ENCODE assay signal across 13 mouse cellular contexts in the genomic region with DNA sequence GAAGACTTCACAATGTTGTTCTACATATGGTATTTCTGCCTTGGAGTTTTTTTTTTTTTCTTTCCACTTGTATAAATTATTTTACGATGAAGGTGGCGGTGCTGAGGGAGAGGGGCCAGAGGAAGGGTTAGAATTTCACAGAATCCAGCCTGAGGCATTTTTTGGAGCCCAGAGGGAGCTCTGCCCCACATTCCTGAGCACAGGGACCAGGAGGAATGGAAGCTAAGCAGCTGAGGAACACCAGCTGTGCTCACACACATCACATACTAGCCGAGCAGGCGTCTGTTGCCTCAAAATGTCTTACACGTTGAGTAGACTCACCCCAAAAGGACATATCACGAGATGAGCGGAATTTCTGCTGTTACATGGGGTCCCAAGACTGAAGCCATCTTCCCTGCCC.
A peak's percentile ranks its signal among the peaks of the same experiment; 100 is the strongest.
DNase-seq lines count a peak whose midpoint lies in the region; ATAC-seq lines count a peak whose summit lies in the region.
"Had no signal": no experiment of that assay in that cellular context is flagged by ENCODE, and none has a peak within 500 bp of the region (broad histone marks: within the 10 kb centered on the region; RNA-seq: fewer than 3 reads in every experiment).

No protein-coding gene starts in this region.

- H3K4me2 ChIP-seq in forebrain, embryonic 11.5 days (ENCODE audit: low read depth, low read length, severe bottlenecking), result no peak overlapping the region
- H3K4me2 ChIP-seq in lung, embryonic 16.5 days (ENCODE audit: low read depth, low read length), result no peak overlapping the region
- no peak overlapping the region for H3K4me2 ChIP-seq in intestine, embryonic 16.5 days (ENCODE audit: low read depth, low read length)
- no peak overlapping the region for H3K4me2 ChIP-seq in stomach, embryonic 14.5 days (replicated peaks; ENCODE audit: low read depth, low read length)
- H3K4me2 ChIP-seq: hindbrain, embryonic 14.5 days; liver, embryonic 13.5 days had no signal

- no peak overlapping the region for H3K9ac ChIP-seq in forebrain, embryonic 11.5 days (ENCODE audit: low read length)
- no peak overlapping the region for H3K9ac ChIP-seq in lung, embryonic 16.5 days (ENCODE audit: low read length)
- H3K9ac ChIP-seq in intestine, embryonic 16.5 days (ENCODE audit: low read depth, low read length), result no peak overlapping the region
- H3K9ac ChIP-seq in stomach, embryonic 14.5 days (replicated peaks; ENCODE audit: low read depth, low read length), result no peak overlapping the region
- H3K9ac ChIP-seq: hindbrain, embryonic 14.5 days; liver, embryonic 13.5 days had no signal

- H3K36me3 ChIP-seq in forebrain, embryonic 10.5 days (replicated peaks), result no peaks in the 10 kb centered on the region
- no peaks in the 10 kb centered on the region for H3K36me3 ChIP-seq in forebrain, embryonic 11.5 days (ENCODE audit: control insufficient read depth, insufficient read depth, low read length)
- no peaks in the 10 kb centered on the region for H3K36me3 ChIP-seq in lung, embryonic 16.5 days (ENCODE audit: control insufficient read depth, insufficient read depth, low read length)
- no peaks in the 10 kb centered on the region for H3K36me3 ChIP-seq in intestine, embryonic 16.5 days (ENCODE audit: control insufficient read depth, insufficient read depth, low read length)
- H3K36me3 ChIP-seq in stomach, embryonic 14.5 days (ENCODE audit: control insufficient read depth, insufficient read depth, low read length), result no peaks in the 10 kb centered on the region
- H3K36me3 ChIP-seq: liver, embryonic 13.5 days had no signal

- H3K9me3 ChIP-seq in forebrain, embryonic 10.5 days, result no peaks in the 10 kb centered on the region
- no peaks in the 10 kb centered on the region for H3K9me3 ChIP-seq in forebrain, embryonic 11.5 days (ENCODE audit: control insufficient read depth, low read length)
- H3K9me3 ChIP-seq in lung, embryonic 16.5 days (ENCODE audit: control insufficient read depth, low read length), result no peaks in the 10 kb centered on the region
- no peaks in the 10 kb centered on the region for H3K9me3 ChIP-seq in intestine, embryonic 16.5 days (ENCODE audit: control insufficient read depth, low read length)
- H3K9me3 ChIP-seq in stomach, embryonic 14.5 days (ENCODE audit: control insufficient read depth, low read depth, low read length), result no peaks in the 10 kb centered on the region
- H3K9me3 ChIP-seq: liver, embryonic 13.5 days had no signal

- WGBS in forebrain, embryonic 10.5 days, result 69% methylated on average over 7 of the region's 7 CpGs
- WGBS in forebrain, embryonic 11.5 days, result 71% methylated on average over 7 of the region's 7 CpGs
- WGBS in lung, embryonic 16.5 days, result 36% methylated on average over 7 of the region's 7 CpGs
- WGBS in intestine, embryonic 16.5 days, result 49% methylated on average over 7 of the region's 7 CpGs
- 26% methylated on average over 7 of the region's 7 CpGs for WGBS in stomach, embryonic 14.5 days

- no peaks in the 10 kb centered on the region for H3K27me3 ChIP-seq in forebrain, embryonic 10.5 days (ENCODE audit: poor library complexity, severe bottlenecking)
- no peaks in the 10 kb centered on the region for H3K27me3 ChIP-seq in forebrain, embryonic 11.5 days (ENCODE audit: control insufficient read depth, insufficient read depth, low read length)
- no peaks in the 10 kb centered on the region for H3K27me3 ChIP-seq in lung, embryonic 16.5 days (ENCODE audit: control insufficient read depth, insufficient read depth, low read depth, low read length)
- H3K27me3 ChIP-seq in intestine, embryonic 16.5 days (replicated peaks; ENCODE audit: control insufficient read depth, insufficient read depth, low read length), result no peaks in the 10 kb centered on the region
- no peaks in the 10 kb centered on the region for H3K27me3 ChIP-seq in stomach, embryonic 14.5 days (ENCODE audit: control insufficient read depth, insufficient read depth, low read length)
- H3K27me3 ChIP-seq: liver, embryonic 13.5 days had no signal

- no peak for DNase-seq in forebrain, embryonic 10.5 days (ENCODE audit: extremely low spot score, low spot score)
- DNase-seq in forebrain, embryonic 11.5 days (ENCODE audit: low spot score), result no peak
- no peak for DNase-seq in lung, postnatal 25 days (ENCODE audit: low spot score)
- no peak for DNase-seq in retina, postnatal 1 day
- DNase-seq in gastrocnemius, adult 18-20 months (ENCODE audit: low spot score), result no peak
- DNase-seq: cerebellum, adult 2 months; heart, adult 2 months; liver, embryonic 13.5 days; thymus, postnatal 14 days had no signal

- ATAC-seq in forebrain, embryonic 11.5 days (replicated peaks; ENCODE audit: low FRiP score), result no peak
- ATAC-seq in lung, embryonic 16.5 days (ENCODE audit: low read depth), result peak; percentile 54; the same call in 1 of the 2 replicates
- ATAC-seq in intestine, embryonic 16.5 days, result no peak
- ATAC-seq in stomach, embryonic 14.5 days (ENCODE audit: insufficient number of reproducible peaks, insufficient read depth, low FRiP score, low read depth), result peak; percentile 51; the same call in 1 of the 2 replicates

- H3K27ac ChIP-seq in forebrain, embryonic 10.5 days, result peak overlapping the region; percentile 54
- H3K27ac ChIP-seq in forebrain, embryonic 11.5 days (ENCODE audit: low read depth, low read length), result no peak overlapping the region
- H3K27ac ChIP-seq in lung, embryonic 16.5 days (ENCODE audit: low read length), result no peak overlapping the region
- H3K27ac ChIP-seq in intestine, embryonic 16.5 days (ENCODE audit: low read length), result peak overlapping the region; percentile 53
- peak overlapping the region; percentile 75 for H3K27ac ChIP-seq in stomach, embryonic 14.5 days (ENCODE audit: low read length)
- H3K27ac ChIP-seq: heart, adult 2 months; hindbrain, embryonic 14.5 days; liver, embryonic 13.5 days had no signal

- H3K4me3 ChIP-seq in forebrain, embryonic 10.5 days, result no peak overlapping the region
- no peak overlapping the region for H3K4me3 ChIP-seq in forebrain, embryonic 11.5 days (ENCODE audit: low read depth, low read length)
- no peak overlapping the region for H3K4me3 ChIP-seq in lung, embryonic 16.5 days (ENCODE audit: low read length)
- no peak overlapping the region for H3K4me3 ChIP-seq in intestine, embryonic 16.5 days (ENCODE audit: low read length)
- no peak overlapping the region for H3K4me3 ChIP-seq in stomach, embryonic 14.5 days (ENCODE audit: low read depth, low read length)
- H3K4me3 ChIP-seq: heart, adult 2 months; liver, embryonic 13.5 days had no signal

- H3K4me1 ChIP-seq in forebrain, embryonic 10.5 days, result peaks cover 36% of the 10 kb centered on the region
- H3K4me1 ChIP-seq in forebrain, embryonic 11.5 days (replicated peaks; ENCODE audit: control insufficient read depth, insufficient read depth, low read length), result no peaks in the 10 kb centered on the region
- H3K4me1 ChIP-seq in lung, embryonic 16.5 days (replicated peaks; ENCODE audit: control insufficient read depth, insufficient read depth, low read length), result no peaks in the 10 kb centered on the region; the same call in 1 of the 2 replicates
- H3K4me1 ChIP-seq in intestine, embryonic 16.5 days (ENCODE audit: control insufficient read depth, insufficient read depth, low read length), result peaks cover 13% of the 10 kb centered on the region
- peaks cover 34% of the 10 kb centered on the region for H3K4me1 ChIP-seq in stomach, embryonic 14.5 days (ENCODE audit: control insufficient read depth, insufficient read depth, low read length)
- H3K4me1 ChIP-seq: liver, embryonic 13.5 days had no signal

Comparison
In these comparisons a context has a peak if more than half of its experiments do, and no peak if none do; other contexts are left out.
1. H3K27ac ChIP-seq: peak in forebrain, embryonic 10.5 days (single experiment), intestine, embryonic 16.5 days (single experiment) and stomach, embryonic 14.5 days (single experiment); none in forebrain, embryonic 11.5 days (single experiment) and lung, embryonic 16.5 days (single experiment).
2. ATAC-seq: peak in lung, embryonic 16.5 days (single experiment) and stomach, embryonic 14.5 days (single experiment); none in forebrain, embryonic 11.5 days (single experiment) and intestine, embryonic 16.5 days (single experiment).